Comparison of ENCODE assay signal across 9 mouse cellular contexts in the genomic region with DNA sequence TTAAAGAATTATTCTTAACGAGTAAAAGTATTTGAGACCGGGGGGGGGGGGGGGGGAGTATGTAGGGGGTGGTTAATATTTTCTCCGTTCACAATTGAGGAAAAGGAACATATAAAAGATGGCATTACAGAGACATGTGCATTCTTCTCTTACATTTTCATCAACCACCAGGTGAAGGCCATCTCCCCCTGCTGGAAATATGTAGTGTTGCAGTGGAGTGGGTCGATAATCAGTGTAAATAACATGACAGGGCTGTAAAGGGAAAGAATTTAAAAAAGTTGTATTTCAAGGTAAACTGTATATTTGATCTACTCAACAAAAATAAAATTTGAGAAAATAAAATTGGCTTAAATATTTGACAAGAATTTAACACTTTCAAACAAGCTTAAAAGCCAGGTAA. TPM values are rescaled to one million over a fixed set of nuclear protein-coding genes. Genes with fewer than 3 reads are reported as not detected.
A peak's percentile ranks its signal among the peaks of the same experiment; 100 is the strongest.
DNase-seq lines count a peak whose midpoint lies in the region; ATAC-seq and TF ChIP-seq lines count a peak whose summit lies in the region.
"Had no signal": no experiment of that assay in that cellular context is flagged by ENCODE, and none has a peak within 500 bp of the region (broad histone marks: within the 10 kb centered on the region; RNA-seq: fewer than 3 reads in every experiment).

No protein-coding gene starts in this region.

- no peak; the same call in 1 of the 2 replicates for ATAC-seq in forebrain, postnatal 0 days
- ATAC-seq in forebrain, embryonic 12.5 days (ENCODE audit: low FRiP score), result no peak
- ATAC-seq in liver, embryonic 11.5 days (replicated peaks; ENCODE audit: low FRiP score), result no peak
- no peak for ATAC-seq in lung, postnatal 0 days

- no peak for TF ChIP-seq EP300 in lung, postnatal 0 days (IDR thresholded peaks at IDR 0.05)

- no peak overlapping the region for H3K27ac ChIP-seq in forebrain, postnatal 0 days (ENCODE audit: low read depth, low read length)
- H3K27ac ChIP-seq in forebrain, embryonic 12.5 days, result no peak overlapping the region
- no peak overlapping the region for H3K27ac ChIP-seq in liver, adult 2 months (replicated peaks; ENCODE audit: insufficient read depth, low read depth, low read length)
- no peak overlapping the region for H3K27ac ChIP-seq in liver, embryonic 11.5 days (ENCODE audit: low read depth, low read length)
- H3K27ac ChIP-seq in lung, postnatal 0 days (ENCODE audit: low read length), result no peak overlapping the region
- H3K27ac ChIP-seq: limb, embryonic 13.5 days had no signal

- no peak for TF ChIP-seq POLR2A in liver, adult 2 months (IDR thresholded peaks at IDR 0.05; ENCODE audit: extremely low read depth, insufficient read depth, low read length)

- no peaks in the 10 kb centered on the region for H3K4me1 ChIP-seq in forebrain, postnatal 0 days (ENCODE audit: insufficient read depth)
- H3K4me1 ChIP-seq in forebrain, embryonic 12.5 days, result no peaks in the 10 kb centered on the region
- no peaks in the 10 kb centered on the region for H3K4me1 ChIP-seq in liver, adult 2 months (ENCODE audit: control insufficient read depth, insufficient read depth, low read length)
- H3K4me1 ChIP-seq in liver, embryonic 11.5 days (replicated peaks; ENCODE audit: control insufficient read depth, insufficient read depth, low read length), result no peaks in the 10 kb centered on the region
- no peaks in the 10 kb centered on the region for H3K4me1 ChIP-seq in lung, postnatal 0 days (ENCODE audit: insufficient read depth, low read depth, low read length)
- H3K4me1 ChIP-seq: limb, embryonic 13.5 days had no signal

- H3K4me2 ChIP-seq in forebrain, postnatal 0 days (ENCODE audit: low read depth), result no peak overlapping the region
- no peak overlapping the region for H3K4me2 ChIP-seq in forebrain, embryonic 12.5 days
- H3K4me2 ChIP-seq in liver, embryonic 11.5 days, result no peak overlapping the region
- H3K4me2 ChIP-seq in lung, postnatal 0 days (replicated peaks; ENCODE audit: low read depth, low read length), result no peak overlapping the region
- H3K4me2 ChIP-seq: limb, embryonic 13.5 days had no signal

- peak; percentile 67 for DNase-seq in forebrain, postnatal 0 days
- DNase-seq in liver, adult 2 months (ENCODE audit: extremely low read depth, low read depth, low spot score), result peak; percentile 47
- DNase-seq in liver, embryonic 11.5 days (ENCODE audit: low spot score), result no peak
- peak; percentile 36 for DNase-seq in adipocyte (ENCODE audit: low spot score)
- peak; percentile 7 for DNase-seq in gastrocnemius, postnatal 14 days
- peak; percentile 59 for DNase-seq in lung, postnatal 0 days (ENCODE audit: low spot score)
- DNase-seq in thymus, postnatal 14 days, result peak; percentile 48

- TF ChIP-seq CTCF in forebrain, postnatal 0 days (IDR thresholded peaks at IDR 0.05; ENCODE audit: low read depth), result peak; percentile 83
- TF ChIP-seq CTCF in liver, adult 2 months (IDR thresholded peaks at IDR 0.05; ENCODE audit: low read depth, low read length), result peak; percentile 58
- TF ChIP-seq CTCF in lung, postnatal 0 days (IDR thresholded peaks at IDR 0.05), result peak; percentile 86

- no peaks in the 10 kb centered on the region for H3K27me3 ChIP-seq in forebrain, postnatal 0 days (ENCODE audit: insufficient read depth, low read length)
- no peaks in the 10 kb centered on the region for H3K27me3 ChIP-seq in forebrain, embryonic 12.5 days
- no peaks in the 10 kb centered on the region for H3K27me3 ChIP-seq in liver, adult 2 months (ENCODE audit: control insufficient read depth, insufficient read depth, low read length)
- H3K27me3 ChIP-seq in liver, embryonic 11.5 days (replicated peaks; ENCODE audit: control insufficient read depth, insufficient read depth, low read length), result no peaks in the 10 kb centered on the region
- no peaks in the 10 kb centered on the region for H3K27me3 ChIP-seq in lung, postnatal 0 days (replicated peaks; ENCODE audit: insufficient read depth, low read length)
- H3K27me3 ChIP-seq: limb, embryonic 13.5 days had no signal

- H3K9me3 ChIP-seq in forebrain, postnatal 0 days (ENCODE audit: low read length), result no peaks in the 10 kb centered on the region
- no peaks in the 10 kb centered on the region for H3K9me3 ChIP-seq in forebrain, embryonic 12.5 days
- no peaks in the 10 kb centered on the region for H3K9me3 ChIP-seq in liver, embryonic 11.5 days (ENCODE audit: control insufficient read depth, low read length)
- H3K9me3 ChIP-seq in lung, postnatal 0 days (ENCODE audit: low read length), result no peaks in the 10 kb centered on the region
- H3K9me3 ChIP-seq: limb, embryonic 13.5 days had no signal

- no peak overlapping the region for H3K9ac ChIP-seq in forebrain, postnatal 0 days
- no peak overlapping the region for H3K9ac ChIP-seq in forebrain, embryonic 12.5 days
- H3K9ac ChIP-seq in liver, adult 2 months (ENCODE audit: low read depth, low read length), result no peak overlapping the region
- H3K9ac ChIP-seq in liver, embryonic 11.5 days (ENCODE audit: low read depth, low read length), result no peak overlapping the region
- H3K9ac ChIP-seq in lung, postnatal 0 days (replicated peaks; ENCODE audit: low read depth), result no peak overlapping the region
- H3K9ac ChIP-seq: limb, embryonic 13.5 days had no signal

- WGBS in forebrain, postnatal 0 days, result 70% methylated on average over 4 of the region's 4 CpGs
- 75% methylated on average over 4 of the region's 4 CpGs for WGBS in forebrain, embryonic 12.5 days
- WGBS in liver, adult 2 months, result 46% methylated on average over 4 of the region's 4 CpGs
- 77% methylated on average over 4 of the region's 4 CpGs for WGBS in liver, embryonic 11.5 days
- WGBS in lung, postnatal 0 days, result 48% methylated on average over 4 of the region's 4 CpGs

- intact Hi-C loops in gastrocnemius, postnatal 14 days (cut with DNase I; ENCODE audit: low total_unique reads), result loop anchor here (5.0 kb wide), 2 partner anchors 42 to 232 kb away; no protein-coding TSS in a partner anchor

- H3K79me2 ChIP-seq in liver, adult 2 months (ENCODE audit: control insufficient read depth, insufficient read depth, low read length), result no peaks in the 10 kb centered on the region; the same call in 1 of the 2 replicates

- no peak overlapping the region for H3K4me3 ChIP-seq in forebrain, postnatal 0 days (ENCODE audit: low read depth, low read length)
- H3K4me3 ChIP-seq in forebrain, embryonic 12.5 days (replicated peaks), result no peak overlapping the region
- H3K4me3 ChIP-seq in liver, adult 2 months (ENCODE audit: insufficient read depth, low read depth, low read length), result no peak overlapping the region
- H3K4me3 ChIP-seq in liver, embryonic 11.5 days (ENCODE audit: low read depth, low read length), result no peak overlapping the region
- no peak overlapping the region for H3K4me3 ChIP-seq in lung, postnatal 0 days (ENCODE audit: low read depth, low read length)
- H3K4me3 ChIP-seq: limb, embryonic 13.5 days had no signal

- H3K36me3 ChIP-seq in forebrain, postnatal 0 days (ENCODE audit: insufficient read depth), result peaks cover 34% of the 10 kb centered on the region
- H3K36me3 ChIP-seq in forebrain, embryonic 12.5 days (replicated peaks), result peaks cover 46% of the 10 kb centered on the region
- H3K36me3 ChIP-seq in liver, adult 2 months (ENCODE audit: control insufficient read depth, insufficient read depth, low read length), result peaks cover 42% of the 10 kb centered on the region
- H3K36me3 ChIP-seq in liver, embryonic 11.5 days (ENCODE audit: control insufficient read depth, insufficient read depth, low read length), result peaks cover 13% of the 10 kb centered on the region
- H3K36me3 ChIP-seq in lung, postnatal 0 days (ENCODE audit: insufficient read depth, low read length), result peaks cover 14% of the 10 kb centered on the region; the same call in 1 of the 2 replicates

RNA-seq across cellular contexts. Expression of a gene that starts 17.5 kb away (rescaled TPM):
- 40.4 and 41.8 TPM in 2 replicates for total RNA-seq in forebrain, postnatal 0 days (2014; rRNA removed)
- polyA plus RNA-seq in forebrain, postnatal 0 days (2015; fragmentation: Nextera tagmentation; extraction: Ambion mirVana), result 36.5 and 39.9 TPM in 2 replicates
- 90.0 and 98.3 TPM in 2 replicates for polyA plus RNA-seq in forebrain, embryonic 12.5 days (2016; fragmentation: Nextera tagmentation; extraction: Ambion mirVana)
- total RNA-seq in liver, adult 2 months (2014; rRNA removed), result 13.8 and 18.2 TPM in 2 replicates
- 2.9 and 3.1 TPM in 2 replicates for polyA plus RNA-seq in liver, adult 2 months (2012; rRNA removed)
- polyA plus RNA-seq in liver, embryonic 11.5 days (2014; fragmentation: Nextera tagmentation; extraction: Ambion mirVana), result 90.9 and 101 TPM in 2 replicates
- total RNA-seq in gastrocnemius, postnatal 14 days (2021), result 10 to 100 TPM; 23.0 to 24.5 TPM
- 24.3 and 29.3 TPM in 2 replicates for polyA plus RNA-seq in lung, postnatal 0 days (2015; fragmentation: Nextera tagmentation; extraction: Ambion mirVana)

RNA-seq across cellular contexts. Expression of a gene that starts 17.6 kb away (rescaled TPM):
- 24.9 and 33.6 TPM in 2 replicates for total RNA-seq in forebrain, postnatal 0 days (2014; rRNA removed)
- polyA plus RNA-seq in forebrain, postnatal 0 days (2015; fragmentation: Nextera tagmentation; extraction: Ambion mirVana), result 19.3 and 25.5 TPM in 2 replicates
- polyA plus RNA-seq in forebrain, embryonic 12.5 days (2016; fragmentation: Nextera tagmentation; extraction: Ambion mirVana), result 37.0 and 38.1 TPM in 2 replicates
- 6.0 and 6.9 TPM in 2 replicates for total RNA-seq in liver, adult 2 months (2014; rRNA removed)
- polyA plus RNA-seq in liver, adult 2 months (2012; rRNA removed), result 1.9 and 2.0 TPM in 2 replicates
- polyA plus RNA-seq in liver, embryonic 11.5 days (2014; fragmentation: Nextera tagmentation; extraction: Ambion mirVana), result 19.4 and 23.1 TPM in 2 replicates
- 10 to 100 TPM; 10.1 to 10.8 TPM for total RNA-seq in gastrocnemius, postnatal 14 days (2021)
- polyA plus RNA-seq in lung, postnatal 0 days (2015; fragmentation: Nextera tagmentation; extraction: Ambion mirVana), result 22.8 and 23.5 TPM in 2 replicates
